Mouse (Mus musculus) stomach, postnatal 0 days (tissue): ENCODE results near the gene Wfdc3.

Experiments
- CTCF ChIP-seq: IDR thresholded peaks from 2 replicates; pipeline ENCODE4 v1.5.1; 2016; ENCODE audit warnings: antibody characterized with exemption, low read depth, mild to moderate bottlenecking, moderate library complexity
- EP300 ChIP-seq: optimal IDR thresholded peaks from 2 replicates; pipeline ENCODE3; 2016; ENCODE audit warnings: antibody characterized with exemption

DNA sequence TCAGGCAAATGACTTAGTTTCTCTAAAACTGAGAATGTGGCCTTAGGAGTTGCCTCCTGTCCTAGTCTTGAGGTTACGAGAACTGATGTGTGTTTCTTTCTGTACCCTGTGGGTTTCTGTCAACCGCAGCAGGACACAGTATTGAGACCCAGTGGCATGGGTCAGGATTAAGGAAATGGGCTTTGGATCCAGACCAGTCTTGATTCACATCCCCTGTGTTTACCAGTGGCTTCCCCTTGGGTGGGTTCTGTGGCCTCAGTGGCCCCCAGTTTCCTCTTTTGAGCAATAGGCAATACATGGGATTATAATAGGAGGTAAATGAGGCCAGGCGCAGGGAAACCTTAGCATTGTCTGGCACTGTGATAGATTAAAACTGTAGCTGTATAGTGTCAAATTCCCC lies 41.3 kb upstream of the Wfdc3 start:
- TF ChIP-seq CTCF (no peak), EP300 (no peak)
